Mouse (Mus musculus): ENCODE measurements at regions not wholly inside any gene's neighbourhood (a gene's known extent, or its start where the extent isn't known, plus 50 kb on each side); places are given as distances from the start of the nearest gene placed in this dataset.

DNA sequence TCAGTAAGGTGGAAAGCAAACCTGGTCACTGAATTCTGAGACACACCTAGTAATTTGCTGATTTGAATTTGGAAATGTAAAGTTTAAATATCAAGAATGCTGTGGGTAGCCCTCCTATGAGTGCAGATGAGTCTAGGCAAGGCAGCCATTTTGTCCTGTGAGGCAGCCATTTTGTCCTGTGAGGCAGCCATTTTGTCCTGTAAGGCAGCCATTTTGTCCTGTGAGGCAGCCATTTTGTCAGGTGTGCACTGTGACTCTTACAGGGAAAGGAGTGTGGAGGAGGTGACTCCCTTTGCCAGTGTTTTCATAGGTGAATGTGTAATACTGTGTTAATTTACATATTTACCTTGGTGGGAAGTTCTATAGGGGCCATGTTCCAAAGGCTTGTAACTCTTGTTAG lies 241.5 kb downstream of the Adra2a start:
- TF ChIP-seq POLR2AphosphoS2 (IDR thresholded peaks at IDR 0.05; ENCODE audit: low read length) (no peak), MYB (IDR thresholded peaks at IDR 0.05; ENCODE audit: low read depth, low read length) (no peak), CTCF (IDR thresholded peaks at IDR 0.05 in 2 of 3, conservative IDR thresholded peaks at IDR 0.05 in 1 of 3; ENCODE audit: control insufficient read depth in 1 of 3, insufficient read depth in 1 of 3, low read depth in 2 of 3, low read length in 3 of 3, poor library complexity in 1 of 3, severe bottlenecking in 1 of 3) (no peak), MAFK (IDR thresholded peaks at IDR 0.05; ENCODE audit: borderline replicate concordance, low read depth, low read length) (no peak), KAT2A (conservative IDR thresholded peaks at IDR 0.05; ENCODE audit: low read depth, low read length) (no peak), GATA1 (IDR thresholded peaks at IDR 0.05; ENCODE audit: low read depth, low read length) (no peak), MXI1 (IDR thresholded peaks at IDR 0.05; ENCODE audit: low read depth, low read length) (no peak), POLR2A (IDR thresholded peaks at IDR 0.05; ENCODE audit: control insufficient read depth in 1 of 2, insufficient read depth in 1 of 2, low read depth in 1 of 2, low read length in 2 of 2, poor library complexity in 1 of 2) (no peak), EP300 (IDR thresholded peaks at IDR 0.05; ENCODE audit: low read depth in 1 of 2, low read length in 2 of 2) (no peak), RCOR1 (IDR thresholded peaks at IDR 0.05; ENCODE audit: low read depth, low read length) (no peak), NELFE (IDR thresholded peaks at IDR 0.05; ENCODE audit: low read depth, low read length) (no peak), POLR2AphosphoS5 (IDR thresholded peaks at IDR 0.05; ENCODE audit: borderline replicate concordance, low read depth, low read length) (no peak), NRF1 (IDR thresholded peaks at IDR 0.05; ENCODE audit: insufficient read depth, low read depth, low read length, poor library complexity, severe bottlenecking) (no peak)

Measured in MEL (cell line).